Mouse (Mus musculus) cortical plate, adult 2 months (tissue): ENCODE measurements at regions not wholly inside any gene's neighbourhood (a gene's known extent, or its start where the extent isn't known, plus 50 kb on each side); places are given as distances from the start of the nearest gene placed in this dataset.

Experiments used
- CTCF ChIP-seq: fragments of 200-500 bp; IDR thresholded peaks from 2 replicates; pipeline ENCODE4 v1.5.1; 2011; ENCODE audit warnings: mild to moderate bottlenecking, control low read depth, low read length; ENCODE audit not compliant: insufficient read depth; ENCODE audit errors: extremely low read depth
- POLR2A ChIP-seq: fragments of 200-500 bp; IDR thresholded peaks from 2 replicates; pipeline ENCODE4 v1.6.1; 2011; ENCODE audit warnings: mild to moderate bottlenecking, low read length, control low read depth; ENCODE audit not compliant: insufficient read depth; ENCODE audit errors: extremely low read depth

- TF ChIP-seq CTCF (no peak), POLR2A (no peak)
These were observed 293.8 kb upstream of the Tnp1 start for GRCm38 (mm10) chr1:73309556-73309955.
